Mouse (Mus musculus) heart, embryonic 14.5 days (tissue): Measurements from ENCODE around the gene Syndig1l. TPM values are rescaled to one million over a fixed set of nuclear protein-coding genes. Genes with fewer than 3 reads are reported as not detected.

ENCODE experiments used
- ATAC-seq: fragments of 200-750 bp; cut with Nextera tagmentation; 2 replicates; pipeline ENCODE4 v1.8.0; 2017; ENCODE audit warnings: low read depth, moderate TSS enrichment; ENCODE audit not compliant: insufficient number of reproducible peaks, insufficient read depth, low FRiP score
- H3K27ac ChIP-seq, 2 experiments: fragments of 200-500 bp in 1 of 2; fragments of 300-500 bp in 1 of 2; sonication (generic) in 1 of 2; replicated peaks in 1 of 2; 2 replicates each; pipeline ENCODE4 v1.5.1; 2012 to 2014; ENCODE audit warnings: low read depth in 2 of 2, low read length in 2 of 2, control low read depth in 1 of 2, mild to moderate bottlenecking in 1 of 2, mixed read lengths in 1 of 2; ENCODE audit not compliant: control insufficient read depth in 1 of 2, insufficient read depth in 1 of 2
- H3K27me3 ChIP-seq: fragments of 300-500 bp; sonication (generic); 2 replicates; pipeline ENCODE4 v1.6.1; 2014; ENCODE audit warnings: mild to moderate bottlenecking, low read length, control low read depth; ENCODE audit not compliant: control insufficient read depth, insufficient read depth
- H3K36me3 ChIP-seq: fragments of 300-500 bp; sonication (generic); 2 replicates; pipeline ENCODE4 v1.6.1; 2014; ENCODE audit warnings: mild to moderate bottlenecking, control low read depth, low read length, mixed read lengths; ENCODE audit not compliant: control insufficient read depth, insufficient read depth
- H3K4me1 ChIP-seq, 2 experiments: fragments of 200-500 bp in 1 of 2; fragments of 300-500 bp in 1 of 2; sonication (generic) in 1 of 2; 2 replicates each; pipeline ENCODE4 v1.6.1; 2012 to 2014; ENCODE audit warnings: low read length in 2 of 2, control low read depth in 1 of 2, mixed read lengths in 1 of 2; ENCODE audit not compliant: control insufficient read depth in 2 of 2, insufficient read depth in 2 of 2
- H3K4me2 ChIP-seq: fragments of 300-500 bp; sonication (generic); 2 replicates; pipeline ENCODE4 v1.6.1; 2014; ENCODE audit warnings: mild to moderate bottlenecking, low read length
- H3K4me3 ChIP-seq, 2 experiments: fragments of 200-500 bp in 1 of 2; fragments of 300-500 bp in 1 of 2; sonication (generic) in 1 of 2; 2 replicates each; pipeline ENCODE4 v1.5.1; 2012 to 2014; ENCODE audit warnings: low read length in 2 of 2, mild to moderate bottlenecking in 2 of 2, control low read depth in 1 of 2, low read depth in 1 of 2, moderate library complexity in 1 of 2; ENCODE audit not compliant: control insufficient read depth in 1 of 2, insufficient read depth in 1 of 2
- H3K9ac ChIP-seq: fragments of 300-500 bp; sonication (generic); 2 replicates; pipeline ENCODE4 v1.6.1; 2014; ENCODE audit warnings: mild to moderate bottlenecking, low read length
- H3K9me3 ChIP-seq: fragments of 300-500 bp; sonication (generic); 2 replicates; pipeline ENCODE4 v1.6.1; 2016; ENCODE audit warnings: low read length, control low read depth; ENCODE audit not compliant: control insufficient read depth
- WGBS: fragments of 180-500 bp; shearing (Covaris S2); extraction: QIAGEN DNeasy Blood & Tissue Kit; methylation state at CpG from one replicate; pipeline ENCODE4 v1.1.7; 2014; 5-methylcytosine and 5-hydroxymethylcytosine counted together
- polyA plus RNA-seq: library from polyadenylated mRNA; unstranded; fragments of >200 nt; fragmentation: Nextera tagmentation; extraction: Ambion mirVana; gene quantifications from 2 replicates; pipeline ENCODE4 v1.2.1, GENCODE M21; 2014

The Syndig1l gene
- polyA plus RNA-seq, 1 experiment from 2014 or later, result not detected

GRCm38 (mm10) chr12:84631867-84632266 lies 66.8 kb downstream of the Syndig1l start:
- H3K27ac ChIP-seq, result no peak overlapping the region
- 44% methylated on average over 3 of the region's 3 CpGs for WGBS
- no peaks in the 10 kb centered on the region for H3K9me3 ChIP-seq
- no peaks in the 10 kb centered on the region for H3K36me3 ChIP-seq
- H3K4me1 ChIP-seq, result no peaks in the 10 kb centered on the region
- no peak overlapping the region for H3K4me3 ChIP-seq
- no peak overlapping the region for H3K4me2 ChIP-seq
- H3K27me3 ChIP-seq, result no peaks in the 10 kb centered on the region
- no peak for ATAC-seq
- H3K9ac ChIP-seq, result no peak overlapping the region

Other genes with a start within 250 kb of the Syndig1l start
- gene Aldh6a1, start 247.8 kb downstream of the Syndig1l start, polyA plus RNA-seq, result 60.5 and 62.6 TPM in 2 replicates
- gene Lin52, start 247.4 kb downstream of the Syndig1l start, polyA plus RNA-seq, result 14.2 and 14.7 TPM in 2 replicates
- gene Vsx2, start 129.1 kb downstream of the Syndig1l start, polyA plus RNA-seq, result not detected in 2 replicates
- 8.5 and 9.7 TPM in 2 replicates for gene Abcd4, start 81.4 kb downstream of the Syndig1l start, polyA plus RNA-seq
- gene Vrtn, start 57.8 kb downstream of the Syndig1l start, polyA plus RNA-seq, result not detected in 2 replicates
- gene Npc2, start 74.3 kb upstream of the Syndig1l start, polyA plus RNA-seq, result 50.8 and 56.6 TPM in 2 replicates
- gene Isca2, start 74.4 kb upstream of the Syndig1l start, polyA plus RNA-seq, result 164 and 167 TPM in 2 replicates
- gene Ltbp2, start 177.7 kb upstream of the Syndig1l start, polyA plus RNA-seq, result 2.9 and 3.0 TPM in 2 replicates